Mouse (Mus musculus): ENCODE data around the gene Yipf1. TPM values are rescaled to one million over a fixed set of nuclear protein-coding genes. Genes with fewer than 3 reads are reported as not detected.

Gene Yipf1
- total RNA-seq, 2 experiments from 2014 or later = 59.2 to 82.7 TPM

GRCm38 (mm10) chr4:107367567-107368314 lies 53.6 kb downstream of the Yipf1 start, which contains the start of gene Ndc1:
Gene Ndc1, plus strand, starts transcription at chr4:107367784.
- ATAC-seq (ENCODE audit: poor library complexity, severe bottlenecking) = peak; percentile 87

- no peak for ATAC-seq (ENCODE audit: poor library complexity, severe bottlenecking)
Observed at GRCm38 (mm10) chr4:107372304-107372703, 58.1 kb downstream of the Yipf1 start.

DNA sequence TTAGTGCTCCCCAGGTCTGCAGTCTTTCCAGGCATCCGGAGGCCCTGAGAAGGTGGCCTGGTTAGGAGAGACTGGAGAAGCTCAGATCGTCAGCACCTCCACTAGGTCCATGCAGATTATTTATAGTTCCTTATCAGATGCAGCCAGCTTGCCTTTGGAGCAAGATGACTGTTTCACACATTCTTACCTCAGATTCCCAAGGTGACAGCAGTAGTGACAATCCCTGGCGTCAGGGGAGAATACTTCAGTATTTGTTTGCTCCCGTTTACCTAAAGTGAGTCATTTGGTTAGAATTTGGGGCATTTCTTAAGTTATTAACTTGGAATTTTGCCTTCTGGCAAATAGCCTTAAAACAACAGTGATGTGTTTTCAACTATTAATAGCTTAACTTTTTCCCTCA lies 60.5 kb downstream of the Yipf1 start:
- ATAC-seq (ENCODE audit: poor library complexity, severe bottlenecking) = no peak

GRCm38 (mm10) chr4:107378954-107379353 lies 64.8 kb downstream of the Yipf1 start:
- ATAC-seq (ENCODE audit: poor library complexity, severe bottlenecking) = no peak

DNA sequence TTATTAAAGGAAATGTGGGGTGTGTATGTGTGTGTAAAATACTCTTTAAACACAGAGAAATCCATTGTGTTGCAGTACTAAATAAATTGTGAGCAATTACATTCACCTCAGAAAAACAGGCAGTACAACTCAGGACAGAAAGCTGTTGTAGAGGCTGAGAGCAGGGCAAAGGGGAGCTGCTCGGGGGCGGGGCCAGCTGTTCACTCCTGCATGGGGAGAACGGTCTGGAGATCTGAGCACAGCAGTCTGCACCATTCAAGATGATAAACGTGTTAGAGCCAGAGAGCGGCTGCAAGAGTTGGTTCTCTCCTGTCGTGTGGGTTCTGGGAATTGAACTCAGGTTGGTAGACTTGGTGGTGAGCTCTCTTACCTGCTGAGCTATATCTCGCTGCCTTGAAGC lies 66.7 kb downstream of the Yipf1 start:
- ATAC-seq (ENCODE audit: poor library complexity, severe bottlenecking) = no peak

GRCm38 (mm10) chr4:107387038-107387437 lies 72.9 kb downstream of the Yipf1 start:
- ATAC-seq (ENCODE audit: poor library complexity, severe bottlenecking) = no peak

- no peak for ATAC-seq (ENCODE audit: poor library complexity, severe bottlenecking)
Observed at GRCm38 (mm10) chr4:107387465-107387864, 73.3 kb downstream of the Yipf1 start.

DNA sequence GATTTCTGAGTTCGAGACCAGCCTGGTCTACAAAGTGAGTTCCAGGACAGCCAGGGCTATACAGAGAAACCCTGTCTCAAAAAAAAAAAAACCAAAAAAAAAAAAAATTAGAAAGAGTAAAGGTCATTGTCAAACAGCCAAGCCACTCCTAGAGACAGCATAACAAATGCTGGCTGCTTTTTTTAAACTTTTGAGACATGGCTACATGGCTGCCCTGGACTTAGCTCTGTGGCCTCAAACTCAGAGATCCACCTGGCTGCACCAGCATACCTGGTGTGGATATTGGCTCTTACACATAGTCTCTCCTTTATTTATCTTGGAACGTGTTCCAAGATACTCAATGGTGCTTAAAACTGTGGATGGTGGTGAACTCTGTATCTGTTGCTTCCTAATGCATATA lies 74.1 kb downstream of the Yipf1 start:
- ATAC-seq (ENCODE audit: poor library complexity, severe bottlenecking) = no peak

DNA sequence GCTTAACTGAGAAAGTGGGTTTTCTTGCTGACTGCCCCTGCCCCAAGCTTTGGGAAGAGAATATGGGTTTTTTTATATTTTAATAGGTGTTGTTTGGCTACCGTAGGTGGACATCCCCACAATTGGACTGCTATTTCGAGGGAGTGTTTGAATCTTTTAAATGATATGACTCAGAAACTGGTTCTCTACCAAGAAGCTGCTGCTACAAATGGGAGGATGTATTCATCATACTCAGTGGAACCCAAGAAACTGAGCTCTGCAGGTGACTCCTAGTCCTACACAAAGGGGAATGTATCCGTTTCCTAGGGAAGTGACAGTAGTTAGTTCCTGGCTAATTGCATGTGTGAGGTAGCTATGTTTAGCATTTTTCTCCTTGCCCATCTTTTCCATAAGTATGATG lies 75.2 kb downstream of the Yipf1 start:
- no peak for ATAC-seq (ENCODE audit: poor library complexity, severe bottlenecking)

- no peak for ATAC-seq (ENCODE audit: poor library complexity, severe bottlenecking)
Observed at GRCm38 (mm10) chr4:107393771-107394170, 79.6 kb downstream of the Yipf1 start.

Other genes with a start within 250 kb of the Yipf1 start
- 45.3 and 53.6 TPM in 2 replicates for gene Mrpl37, start 247.5 kb upstream of the Yipf1 start, total RNA-seq (2015)
- gene Mrpl37, start 247.5 kb upstream of the Yipf1 start, total RNA-seq (2017) = 29.6 and 40.2 TPM in 2 replicates
- gene Cyb5rl, start 247.4 kb upstream of the Yipf1 start, total RNA-seq (2015) = 1.7 and 3.3 TPM in 2 replicates
- gene Cyb5rl, start 247.4 kb upstream of the Yipf1 start, total RNA-seq (2017) = 5.5 and 7.8 TPM in 2 replicates
- gene Cdcp2, start 217.5 kb upstream of the Yipf1 start, total RNA-seq (2015) = not detected in 2 replicates
- gene Cdcp2, start 217.5 kb upstream of the Yipf1 start, total RNA-seq (2017) = not detected in 2 replicates
- 288 and 354 TPM in 2 replicates for gene Tmem59, start 136.0 kb upstream of the Yipf1 start, total RNA-seq (2015)
- gene Tmem59, start 136.0 kb upstream of the Yipf1 start, total RNA-seq (2017) = 165 and 181 TPM in 2 replicates
- gene Tceanc2, start 135.2 kb upstream of the Yipf1 start, total RNA-seq (2015) = 26.5 and 30.8 TPM in 2 replicates
- 33.3 and 36.7 TPM in 2 replicates for gene Tceanc2, start 135.2 kb upstream of the Yipf1 start, total RNA-seq (2017)
- gene Ldlrad1, start 105.2 kb upstream of the Yipf1 start, total RNA-seq (2015) = not detected in 2 replicates
- not detected in 2 replicates for gene Ldlrad1, start 105.2 kb upstream of the Yipf1 start, total RNA-seq (2017)
- gene Lrrc42, start 60.8 kb upstream of the Yipf1 start, total RNA-seq (2015) = 11.0 and 14.4 TPM in 2 replicates
- 3.2 and 16.3 TPM in 2 replicates for gene Lrrc42, start 60.8 kb upstream of the Yipf1 start, total RNA-seq (2017)
- gene Hspb11, start 60.8 kb upstream of the Yipf1 start, total RNA-seq (2015) = 17.1 and 23.3 TPM in 2 replicates
- 8.6 and 15.3 TPM in 2 replicates for gene Hspb11, start 60.8 kb upstream of the Yipf1 start, total RNA-seq (2017)
- not detected in 2 replicates for gene Dio1, start 7.2 kb upstream of the Yipf1 start, total RNA-seq (2015)
- gene Dio1, start 7.2 kb upstream of the Yipf1 start, total RNA-seq (2017) = not detected in 2 replicates
- gene Ndc1, start 53.4 kb downstream of the Yipf1 start, total RNA-seq (2015) = 49.1 and 51.8 TPM in 2 replicates
- 27.7 and 32.6 TPM in 2 replicates for gene Ndc1, start 53.4 kb downstream of the Yipf1 start, total RNA-seq (2017)
- 0.07 and 0.85 TPM in 2 replicates for gene Glis1, start 120.2 kb downstream of the Yipf1 start, total RNA-seq (2015)
- gene Glis1, start 120.2 kb downstream of the Yipf1 start, total RNA-seq (2017) = 0.04 TPM in 1 of 2 replicates, not detected in the other

Measured in megakaryocyte, adult 5-6 weeks (primary cell).